Mouse (Mus musculus) stomach, embryonic 15.5 days (tissue): ENCODE measurements at regions not wholly inside any gene's neighbourhood (a gene's known extent, or its start where the extent isn't known, plus 50 kb on each side); places are given as distances from the start of the nearest gene placed in this dataset.

Experiments used
- ATAC-seq: fragments of 200-750 bp; cut with Nextera tagmentation; 2 replicates; pipeline ENCODE4 v1.8.0; 2017; ENCODE audit warnings: low read depth, moderate number of reproducible peaks, moderate TSS enrichment; ENCODE audit not compliant: insufficient read depth, low FRiP score
- H3K27ac ChIP-seq: fragments of 300-500 bp; sonication (generic); 2 replicates; pipeline ENCODE4 v1.5.1; 2015; ENCODE audit warnings: mild to moderate bottlenecking, inconsistent platforms
- H3K27me3 ChIP-seq: fragments of 300-500 bp; sonication (generic); replicated peaks from 2 replicates; pipeline ENCODE4 v1.6.1; 2015; ENCODE audit warnings: inconsistent platforms
- H3K36me3 ChIP-seq: fragments of 300-500 bp; sonication (generic); 2 replicates; pipeline ENCODE4 v1.6.1; 2015; ENCODE audit warnings: inconsistent platforms
- H3K4me1 ChIP-seq: fragments of 300-500 bp; sonication (generic); 2 replicates; pipeline ENCODE4 v1.6.1; 2015; ENCODE audit warnings: inconsistent platforms
- H3K4me2 ChIP-seq: fragments of 300-500 bp; sonication (generic); 2 replicates; pipeline ENCODE4 v1.6.1; 2015; ENCODE audit warnings: mild to moderate bottlenecking, inconsistent platforms
- H3K4me3 ChIP-seq: fragments of 300-500 bp; sonication (generic); replicated peaks from 2 replicates; pipeline ENCODE4 v1.5.1; 2015; ENCODE audit warnings: inconsistent platforms
- H3K9ac ChIP-seq: fragments of 300-500 bp; sonication (generic); 2 replicates; pipeline ENCODE4 v1.6.1; 2015; ENCODE audit warnings: inconsistent platforms
- H3K9me3 ChIP-seq: fragments of 300-500 bp; sonication (generic); 2 replicates; pipeline ENCODE4 v1.6.1; 2016; ENCODE audit warnings: inconsistent platforms
- WGBS: fragments of 180-500 bp; shearing (Covaris S2); methylation state at CpG from one replicate; pipeline ENCODE4 v1.1.7; 2015; 5-methylcytosine and 5-hydroxymethylcytosine counted together

GRCm38 (mm10) chr9:89858005-89858404 lies 51.7 kb upstream of the Rasgrf1 start:
- no peak overlapping the region for H3K4me3 ChIP-seq
- no peak for ATAC-seq

GRCm38 (mm10) chr9:89850491-89851282 lies 59.0 kb upstream of the Rasgrf1 start:
- no peak for ATAC-seq
- Histone ChIP-seq H3K4me1 (no peaks in the 10 kb centered on the region), H3K4me2 (no peak overlapping the region), H3K27ac (no peak overlapping the region), H3K9me3 (no peaks in the 10 kb centered on the region), H3K27me3 (no peaks in the 10 kb centered on the region), H3K36me3 (no peaks in the 10 kb centered on the region), H3K9ac (no peak overlapping the region), H3K4me3 (no peak overlapping the region)
- 66% methylated on average over 10 of the region's 10 CpGs for WGBS

More at GRCm38 (mm10) chr9:89858005-89858404, 51.7 kb upstream of the Rasgrf1 start:
- Histone ChIP-seq H3K36me3 (no peaks in the 10 kb centered on the region), H3K4me1 (no peaks in the 10 kb centered on the region), H3K4me2 (no peak overlapping the region), H3K9ac (no peak overlapping the region), H3K27ac (no peak overlapping the region), H3K9me3 (no peaks in the 10 kb centered on the region), H3K27me3 (no peaks in the 10 kb centered on the region)

- H3K9ac ChIP-seq, result no peak overlapping the region
- no peak overlapping the region for H3K27ac ChIP-seq
- no peaks in the 10 kb centered on the region for H3K27me3 ChIP-seq
- no peak overlapping the region for H3K4me2 ChIP-seq
- no peak overlapping the region for H3K4me3 ChIP-seq
- WGBS, result 78% methylated on average over 3 of the region's 3 CpGs
- H3K36me3 ChIP-seq, result no peaks in the 10 kb centered on the region
- no peaks in the 10 kb centered on the region for H3K9me3 ChIP-seq
- ATAC-seq, result no peak
- H3K4me1 ChIP-seq, result no peaks in the 10 kb centered on the region
Observed at GRCm38 (mm10) chr9:89849947-89850346, 59.8 kb upstream of the Rasgrf1 start.

- no peaks in the 10 kb centered on the region for H3K4me1 ChIP-seq
- no peak overlapping the region for H3K9ac ChIP-seq
- H3K4me2 ChIP-seq, result no peak overlapping the region
- 76% methylated on average over 3 of the region's 3 CpGs for WGBS
- H3K27me3 ChIP-seq, result no peaks in the 10 kb centered on the region
- no peak overlapping the region for H3K27ac ChIP-seq
- no peak for ATAC-seq
- H3K9me3 ChIP-seq, result no peaks in the 10 kb centered on the region
- H3K4me3 ChIP-seq, result no peak overlapping the region
- H3K36me3 ChIP-seq, result no peaks in the 10 kb centered on the region
Observed at GRCm38 (mm10) chr9:89848571-89848970, 61.1 kb upstream of the Rasgrf1 start.

- H3K27ac ChIP-seq, result no peak overlapping the region
- H3K4me2 ChIP-seq, result no peak overlapping the region
- H3K4me1 ChIP-seq, result no peaks in the 10 kb centered on the region
- H3K36me3 ChIP-seq, result no peaks in the 10 kb centered on the region
- no peaks in the 10 kb centered on the region for H3K27me3 ChIP-seq
- H3K9ac ChIP-seq, result no peak overlapping the region
- no peak overlapping the region for H3K4me3 ChIP-seq
- ATAC-seq, result no peak
- no peaks in the 10 kb centered on the region for H3K9me3 ChIP-seq
Observed at GRCm38 (mm10) chr9:89846973-89847372, 62.7 kb upstream of the Rasgrf1 start.

GRCm38 (mm10) chr9:89842776-89843089 lies 67.0 kb upstream of the Rasgrf1 start:
- Histone ChIP-seq H3K27me3 (no peaks in the 10 kb centered on the region), H3K4me1 (no peaks in the 10 kb centered on the region), H3K4me3 (no peak overlapping the region), H3K9ac (no peak overlapping the region), H3K9me3 (no peaks in the 10 kb centered on the region), H3K4me2 (no peak overlapping the region), H3K36me3 (no peaks in the 10 kb centered on the region), H3K27ac (no peak overlapping the region)
- no peak for ATAC-seq
- 88% methylated on average over 8 of the region's 8 CpGs for WGBS

GRCm38 (mm10) chr9:89841866-89842775 lies 67.6 kb upstream of the Rasgrf1 start:
- no peaks in the 10 kb centered on the region for H3K4me1 ChIP-seq
- no peak overlapping the region for H3K9ac ChIP-seq
- H3K36me3 ChIP-seq, result no peaks in the 10 kb centered on the region
- no peaks in the 10 kb centered on the region for H3K9me3 ChIP-seq
- H3K4me3 ChIP-seq, result no peak overlapping the region
- WGBS, result 46% methylated on average over 12 of the region's 12 CpGs
- no peak overlapping the region for H3K4me2 ChIP-seq
- H3K27ac ChIP-seq, result no peak overlapping the region
- ATAC-seq, result peak; percentile 20; the same call in 1 of the 2 replicates
- no peaks in the 10 kb centered on the region for H3K27me3 ChIP-seq

- Histone ChIP-seq H3K27me3 (no peaks in the 10 kb centered on the region), H3K36me3 (no peaks in the 10 kb centered on the region), H3K27ac (no peak overlapping the region), H3K4me1 (no peaks in the 10 kb centered on the region), H3K9me3 (no peaks in the 10 kb centered on the region), H3K9ac (no peak overlapping the region), H3K4me2 (no peak overlapping the region), H3K4me3 (no peak overlapping the region)
- 35% methylated on average over 2 of the region's 2 CpGs for WGBS
- no peak for ATAC-seq
Observed at GRCm38 (mm10) chr9:89841371-89841770, 68.3 kb upstream of the Rasgrf1 start.

GRCm38 (mm10) chr9:89836454-89837245 lies 73.1 kb upstream of the Rasgrf1 start:
- H3K9me3 ChIP-seq, result no peaks in the 10 kb centered on the region
- no peak overlapping the region for H3K9ac ChIP-seq
- 80% methylated on average over 7 of the region's 7 CpGs for WGBS
- H3K27me3 ChIP-seq, result no peaks in the 10 kb centered on the region
- H3K4me3 ChIP-seq, result no peak overlapping the region
- H3K4me2 ChIP-seq, result no peak overlapping the region
- H3K36me3 ChIP-seq, result no peaks in the 10 kb centered on the region
- ATAC-seq, result no peak
- no peak overlapping the region for H3K27ac ChIP-seq
- no peaks in the 10 kb centered on the region for H3K4me1 ChIP-seq

- no peak overlapping the region for H3K27ac ChIP-seq
- WGBS, result 78% methylated on average over 9 of the region's 9 CpGs
- no peaks in the 10 kb centered on the region for H3K27me3 ChIP-seq
Observed at GRCm38 (mm10) chr9:89833596-89833995, 76.1 kb upstream of the Rasgrf1 start.

GRCm38 (mm10) chr9:89831855-89832254 lies 77.9 kb upstream of the Rasgrf1 start:
- no peaks in the 10 kb centered on the region for H3K9me3 ChIP-seq
- H3K4me1 ChIP-seq, result no peaks in the 10 kb centered on the region
- no peak overlapping the region for H3K27ac ChIP-seq
- H3K9ac ChIP-seq, result no peak overlapping the region
- H3K4me2 ChIP-seq, result no peak overlapping the region
- no peak overlapping the region for H3K4me3 ChIP-seq
- ATAC-seq, result no peak
- no peaks in the 10 kb centered on the region for H3K36me3 ChIP-seq
- WGBS, result 85% methylated on average over 14 of the region's 14 CpGs
- H3K27me3 ChIP-seq, result no peaks in the 10 kb centered on the region

More at GRCm38 (mm10) chr9:89833596-89833995, 76.1 kb upstream of the Rasgrf1 start:
- Histone ChIP-seq H3K4me3 (no peak overlapping the region), H3K4me2 (no peak overlapping the region), H3K36me3 (no peaks in the 10 kb centered on the region), H3K4me1 (no peaks in the 10 kb centered on the region), H3K9me3 (no peaks in the 10 kb centered on the region), H3K9ac (no peak overlapping the region)
- no peak for ATAC-seq

- WGBS, result 84% methylated on average over 5 of the region's 5 CpGs
- H3K27me3 ChIP-seq, result no peaks in the 10 kb centered on the region
- no peak overlapping the region for H3K4me3 ChIP-seq
- H3K9ac ChIP-seq, result no peak overlapping the region
- no peak for ATAC-seq
- H3K4me1 ChIP-seq, result no peaks in the 10 kb centered on the region
- H3K36me3 ChIP-seq, result no peaks in the 10 kb centered on the region
- H3K27ac ChIP-seq, result no peak overlapping the region
- no peaks in the 10 kb centered on the region for H3K9me3 ChIP-seq
- H3K4me2 ChIP-seq, result no peak overlapping the region
Observed at GRCm38 (mm10) chr9:89828156-89828555, 81.6 kb upstream of the Rasgrf1 start.
